Mouse (Mus musculus) T-helper 17 cell (primary cell): ENCODE measurements around the gene Fars2.

Experiments
- in situ Hi-C, 2 experiments: fragments of 300-600 bp; cut with MboI, MseI; formaldehyde crosslinking; loops; 1 replicate in 1 of 2; 2 replicates in 1 of 2; pipeline ENCODE4 v1.15.1; 2025; ENCODE audit warnings: high pct_unique_total_duplicates in 2 of 2

Gene Fars2

GRCm38 (mm10) chr13:36623556-36623955, 506.3 kb downstream of the Fars2 start:
- in situ Hi-C loops = loop anchor here in 1 of 2 experiments (10.0 kb wide), 1 partner anchor 1281 kb away; no protein-coding TSS in a partner anchor

- in situ Hi-C loops = loop anchor here in 1 of 2 experiments (10.0 kb wide), 1 partner anchor 1276 kb away; no protein-coding TSS in a partner anchor
These were observed 511.9 kb downstream of the Fars2 start for GRCm38 (mm10) chr13:36629154-36629553.

- in situ Hi-C loops = no loop called here
These were observed 531.0 kb downstream of the Fars2 start for GRCm38 (mm10) chr13:36648257-36648656.

- in situ Hi-C loops = no loop called here
These were observed 537.0 kb downstream of the Fars2 start for GRCm38 (mm10) chr13:36654251-36654650.

GRCm38 (mm10) chr13:36679345-36679744, 562.1 kb downstream of the Fars2 start:
- in situ Hi-C loops = loop anchor here in 1 of 2 experiments (10.0 kb wide), 1 partner anchor 1365 kb away; no protein-coding TSS in a partner anchor

GRCm38 (mm10) chr13:36680690-36681355, 563.6 kb downstream of the Fars2 start:
- in situ Hi-C loops = no loop called here

- in situ Hi-C loops = no loop called here
These were observed 566.4 kb downstream of the Fars2 start for GRCm38 (mm10) chr13:36683581-36683980.

- in situ Hi-C loops = no loop called here
These were observed 578.4 kb downstream of the Fars2 start for GRCm38 (mm10) chr13:36695516-36696201.

GRCm38 (mm10) chr13:36696351-36696771, 579.1 kb downstream of the Fars2 start:
- in situ Hi-C loops = no loop called here

GRCm38 (mm10) chr13:36707088-36707690, 590.0 kb downstream of the Fars2 start:
- in situ Hi-C loops = no loop called here

- in situ Hi-C loops = no loop called here
These were observed 596.9 kb downstream of the Fars2 start for GRCm38 (mm10) chr13:36714101-36714500.

- in situ Hi-C loops = no loop called here
These were observed 599.5 kb downstream of the Fars2 start for GRCm38 (mm10) chr13:36716708-36717107.

- in situ Hi-C loops = no loop called here
These were observed 600.2 kb downstream of the Fars2 start for GRCm38 (mm10) chr13:36717376-36717775.

- in situ Hi-C loops = no loop called here
These were observed 603.2 kb downstream of the Fars2 start for GRCm38 (mm10) chr13:36720297-36721017.

- in situ Hi-C loops = no loop called here
These were observed 605.1 kb downstream of the Fars2 start for GRCm38 (mm10) chr13:36722309-36722708.

GRCm38 (mm10) chr13:36723726-36724300, 606.6 kb downstream of the Fars2 start:
- in situ Hi-C loops = no loop called here

GRCm38 (mm10) chr13:36724533-36725470, 607.6 kb downstream of the Fars2 start:
- in situ Hi-C loops = no loop called here

- in situ Hi-C loops = no loop called here
These were observed 608.7 kb downstream of the Fars2 start for GRCm38 (mm10) chr13:36725881-36726280.

- in situ Hi-C loops = no loop called here
These were observed 609.3 kb downstream of the Fars2 start for GRCm38 (mm10) chr13:36726551-36726950.
